Mouse (Mus musculus): Measurements from ENCODE around the gene Adnp. TPM values are rescaled to one million over a fixed set of nuclear protein-coding genes. Genes with fewer than 3 reads are reported as not detected.

Gene Adnp
- polyA plus RNA-seq, 1 experiment from 2014 or later = 26.0 TPM

GRCm38 (mm10) chr2:168205681-168206631, 956 bp downstream of the Adnp start:
- no peak for ATAC-seq (ENCODE audit: insufficient number of reproducible peaks, insufficient read depth, low FRiP score, low TSS enrichment, low read depth)
- Histone ChIP-seq H3K4me3 (replicated peaks) (peak overlapping the region; percentile 99), H3K4me1 (replicated peaks) (peaks cover 17% of the 10 kb centered on the region), H3K9ac (replicated peaks) (peak overlapping the region; percentile 100), H3K4me2 (peak overlapping the region; percentile 68), H3K36me3 (peaks cover 57% of the 10 kb centered on the region), H3K27ac (peak overlapping the region; percentile 99), H3K9me3 (0 out of 2 replicates have a peak, but pooled peaks cover 4% of the 10 kb centered on the region), H3K27me3 (no peaks in the 10 kb centered on the region)
- WGBS = under 1% methylated on average over 48 of the region's 49 CpGs

- Histone ChIP-seq H3K27me3 (no peaks in the 10 kb centered on the region), H3K9ac (replicated peaks) (peak overlapping the region; percentile 100), H3K9me3 (0 out of 2 replicates have a peak, but pooled peaks cover 4% of the 10 kb centered on the region), H3K36me3 (peaks cover 55% of the 10 kb centered on the region), H3K4me2 (peak overlapping the region; percentile 68), H3K4me1 (replicated peaks) (peaks cover 24% of the 10 kb centered on the region), H3K27ac (peak overlapping the region; percentile 99), H3K4me3 (replicated peaks) (peak overlapping the region; percentile 99)
- 0 out of 2 replicates have a peak, but pooled peaks have one; percentile 49 for ATAC-seq (ENCODE audit: insufficient number of reproducible peaks, insufficient read depth, low FRiP score, low TSS enrichment, low read depth)
- 10% methylated on average over 6 of the region's 6 CpGs for WGBS
Measured at GRCm38 (mm10) chr2:168205265-168205664, 1.6 kb downstream of the Adnp start.

GRCm38 (mm10) chr2:168204476-168204999, 2.4 kb downstream of the Adnp start:
- 85% methylated on average over 8 of the region's 8 CpGs for WGBS

DNA sequence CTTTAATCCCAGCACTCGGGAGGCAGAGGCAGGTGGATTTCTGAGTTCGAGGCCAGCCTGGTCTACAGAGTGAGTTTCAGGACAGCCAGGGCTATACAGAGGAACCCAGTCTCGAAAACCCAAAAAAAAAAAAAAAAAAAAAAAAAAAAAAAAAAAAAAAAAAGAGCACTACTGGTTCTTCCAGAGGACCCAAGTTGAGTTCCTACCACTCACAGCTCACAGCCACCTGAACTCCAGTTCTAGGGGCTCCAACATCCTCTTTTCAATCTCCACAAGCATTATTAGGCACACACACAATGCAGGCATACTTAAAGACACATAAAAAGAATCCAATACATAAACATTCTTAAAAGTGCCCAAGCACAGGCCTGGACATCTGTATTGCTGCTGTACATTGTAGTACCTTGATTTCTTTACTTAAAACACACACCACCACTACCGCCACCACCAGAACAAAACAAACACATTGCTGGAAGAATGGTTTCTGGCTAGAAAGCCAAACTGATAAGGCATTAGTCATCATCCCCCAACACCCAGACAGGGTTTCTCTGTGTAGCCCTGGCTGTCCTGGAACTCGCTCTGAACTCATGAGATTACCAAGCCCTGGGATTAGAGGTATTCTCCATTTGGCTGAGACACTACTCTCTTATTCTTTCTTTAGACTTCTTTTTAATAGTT, 6.8 kb downstream of the Adnp start:
- ATAC-seq (ENCODE audit: insufficient number of reproducible peaks, insufficient read depth, low FRiP score, low TSS enrichment, low read depth) = no peak
- 97% methylated on average over 4 of the region's 5 CpGs for WGBS

More at GRCm38 (mm10) chr2:168204476-168204999, 2.4 kb downstream of the Adnp start:
- Histone ChIP-seq H3K4me1 (replicated peaks) (peaks cover 29% of the 10 kb centered on the region), H3K9ac (replicated peaks) (peak overlapping the region; percentile 100; the same call in 1 of the 2 replicates), H3K4me3 (replicated peaks) (peak overlapping the region; percentile 99), H3K27me3 (no peaks in the 10 kb centered on the region), H3K27ac (no peak overlapping the region), H3K4me2 (peak overlapping the region; percentile 68), H3K9me3 (0 out of 2 replicates have a peak, but pooled peaks cover 4% of the 10 kb centered on the region), H3K36me3 (peaks cover 50% of the 10 kb centered on the region)
- ATAC-seq (ENCODE audit: insufficient number of reproducible peaks, insufficient read depth, low FRiP score, low TSS enrichment, low read depth) = no peak

GRCm38 (mm10) chr2:168199476-168199875, 7.4 kb downstream of the Adnp start:
- no peak for ATAC-seq (ENCODE audit: insufficient number of reproducible peaks, insufficient read depth, low FRiP score, low TSS enrichment, low read depth)
- H3K36me3 ChIP-seq = peaks cover 62% of the 10 kb centered on the region
- H3K4me3 ChIP-seq (replicated peaks) = no peak overlapping the region
- peaks cover 45% of the 10 kb centered on the region for H3K4me1 ChIP-seq (replicated peaks)
- no peak overlapping the region for H3K9ac ChIP-seq (replicated peaks)
- 84% methylated on average over 4 of the region's 4 CpGs for WGBS
- no peak overlapping the region for H3K4me2 ChIP-seq
- no peaks in the 10 kb centered on the region for H3K27me3 ChIP-seq
- 0 out of 2 replicates have a peak, but pooled peaks cover 4% of the 10 kb centered on the region for H3K9me3 ChIP-seq
- no peak overlapping the region for H3K27ac ChIP-seq

More for the DNA sequence above, 6.8 kb downstream of the Adnp start:
- H3K27ac ChIP-seq = no peak overlapping the region
- peak overlapping the region; percentile 22; the same call in 1 of the 2 replicates for H3K4me2 ChIP-seq
- H3K9ac ChIP-seq (replicated peaks) = no peak overlapping the region
- peaks cover 50% of the 10 kb centered on the region for H3K4me1 ChIP-seq (replicated peaks)
- 0 out of 2 replicates have a peak, but pooled peaks cover 4% of the 10 kb centered on the region for H3K9me3 ChIP-seq
- H3K27me3 ChIP-seq = no peaks in the 10 kb centered on the region
- H3K36me3 ChIP-seq = peaks cover 60% of the 10 kb centered on the region
- H3K4me3 ChIP-seq (replicated peaks) = no peak overlapping the region

DNA sequence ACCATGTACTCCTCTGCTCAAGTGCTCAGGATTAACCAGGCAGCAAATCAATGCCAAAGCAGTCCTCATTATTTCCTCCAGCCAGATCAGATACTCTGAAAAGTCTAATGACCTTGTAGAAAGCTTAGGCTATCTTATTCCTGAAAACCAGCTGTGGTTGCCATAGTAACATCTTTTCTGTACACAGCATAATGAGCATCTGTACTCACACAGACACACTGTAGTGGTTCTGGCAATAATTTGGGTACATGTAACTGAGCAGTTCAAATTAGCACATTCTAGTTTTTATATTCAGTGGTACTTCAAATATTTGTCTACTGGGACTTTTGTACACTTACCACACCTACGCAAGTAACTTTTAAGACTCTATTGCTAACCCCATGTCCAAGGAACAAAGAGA, 8.5 kb downstream of the Adnp start:
- no peak for ATAC-seq (ENCODE audit: insufficient number of reproducible peaks, insufficient read depth, low FRiP score, low TSS enrichment, low read depth)
- Histone ChIP-seq H3K27ac (no peak overlapping the region), H3K27me3 (no peaks in the 10 kb centered on the region), H3K9ac (replicated peaks) (no peak overlapping the region), H3K4me3 (replicated peaks) (no peak overlapping the region), H3K9me3 (0 out of 2 replicates have a peak, but pooled peaks cover 2% of the 10 kb centered on the region), H3K4me1 (replicated peaks) (peaks cover 41% of the 10 kb centered on the region), H3K36me3 (peaks cover 62% of the 10 kb centered on the region), H3K4me2 (no peak overlapping the region)
- WGBS = 88% methylated on average over 1 of the region's 1 CpGs

GRCm38 (mm10) chr2:168195721-168196120, 11.2 kb downstream of the Adnp start:
- no peak overlapping the region for H3K4me2 ChIP-seq
- no peaks in the 10 kb centered on the region for H3K9me3 ChIP-seq
- no peak overlapping the region for H3K4me3 ChIP-seq (replicated peaks)
- no peaks in the 10 kb centered on the region for H3K27me3 ChIP-seq
- peaks cover 69% of the 10 kb centered on the region for H3K36me3 ChIP-seq
- no peak overlapping the region for H3K9ac ChIP-seq (replicated peaks)
- H3K4me1 ChIP-seq (replicated peaks) = peaks cover 55% of the 10 kb centered on the region
- WGBS = 82% methylated on average over 2 of the region's 2 CpGs
- ATAC-seq (ENCODE audit: insufficient number of reproducible peaks, insufficient read depth, low FRiP score, low TSS enrichment, low read depth) = no peak
- no peak overlapping the region for H3K27ac ChIP-seq

GRCm38 (mm10) chr2:168193685-168194084, 13.2 kb downstream of the Adnp start:
- H3K36me3 ChIP-seq = peaks cover 76% of the 10 kb centered on the region
- no peak for ATAC-seq (ENCODE audit: insufficient number of reproducible peaks, insufficient read depth, low FRiP score, low TSS enrichment, low read depth)
- 72% methylated on average over 2 of the region's 2 CpGs for WGBS
- H3K27ac ChIP-seq = no peak overlapping the region
- no peak overlapping the region for H3K4me3 ChIP-seq (replicated peaks)
- no peaks in the 10 kb centered on the region for H3K27me3 ChIP-seq
- no peak overlapping the region for H3K4me2 ChIP-seq
- H3K4me1 ChIP-seq (replicated peaks) = peaks cover 48% of the 10 kb centered on the region
- H3K9ac ChIP-seq (replicated peaks) = no peak overlapping the region
- H3K9me3 ChIP-seq = no peaks in the 10 kb centered on the region

DNA sequence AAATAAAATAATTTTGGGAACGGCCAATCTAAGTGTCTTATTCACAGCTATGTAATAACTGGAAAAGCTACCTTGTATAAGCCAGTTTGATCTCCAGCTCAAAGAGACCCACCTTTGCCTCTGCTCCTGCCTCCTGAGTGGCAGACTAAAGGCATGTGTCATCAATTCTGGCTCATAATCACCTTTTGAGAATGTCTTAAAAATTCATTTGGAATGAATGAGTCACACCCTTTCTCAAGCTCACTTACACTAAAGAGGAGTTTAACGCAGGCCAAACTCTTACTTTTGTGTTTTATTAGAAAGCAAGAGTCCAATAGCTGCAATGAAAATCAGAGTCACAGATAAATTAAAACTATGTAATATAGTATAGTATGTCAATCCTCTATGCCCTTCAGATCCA, 15.1 kb downstream of the Adnp start:
- H3K27me3 ChIP-seq = no peaks in the 10 kb centered on the region
- no peak overlapping the region for H3K4me2 ChIP-seq
- H3K4me1 ChIP-seq (replicated peaks) = peaks cover 46% of the 10 kb centered on the region
- no peak overlapping the region for H3K9ac ChIP-seq (replicated peaks)
- no peak for ATAC-seq (ENCODE audit: insufficient number of reproducible peaks, insufficient read depth, low FRiP score, low TSS enrichment, low read depth)
- WGBS = 92% methylated on average over 2 of the region's 2 CpGs
- H3K4me3 ChIP-seq (replicated peaks) = no peak overlapping the region
- no peak overlapping the region for H3K27ac ChIP-seq
- no peaks in the 10 kb centered on the region for H3K9me3 ChIP-seq
- peaks cover 75% of the 10 kb centered on the region for H3K36me3 ChIP-seq

GRCm38 (mm10) chr2:168175946-168176345, 31.0 kb downstream of the Adnp start:
- H3K27me3 ChIP-seq = no peaks in the 10 kb centered on the region
- H3K27ac ChIP-seq = no peak overlapping the region
- no peak for ATAC-seq (ENCODE audit: insufficient number of reproducible peaks, insufficient read depth, low FRiP score, low TSS enrichment, low read depth)
- H3K4me2 ChIP-seq = no peak overlapping the region
- no peaks in the 10 kb centered on the region for H3K9me3 ChIP-seq
- WGBS = 70% methylated on average over 7 of the region's 7 CpGs
- no peak overlapping the region for H3K4me3 ChIP-seq (replicated peaks)
- no peak overlapping the region for H3K9ac ChIP-seq (replicated peaks)
- peaks cover 4% of the 10 kb centered on the region; the same call in 1 of the 2 replicates for H3K4me1 ChIP-seq (replicated peaks)
- peaks cover 53% of the 10 kb centered on the region for H3K36me3 ChIP-seq

Measured in limb, embryonic 12.5 days (tissue).